Mouse (Mus musculus) myocyte (in vitro differentiated cells): ENCODE measurements around the gene Foxn1. TPM values are rescaled to one million over a fixed set of nuclear protein-coding genes. Genes with fewer than 3 reads are reported as not detected.

Experiments
- H3K27me3 ChIP-seq: one replicate; pipeline ENCODE4 v1.6.1; 2011; ENCODE audit not compliant: control insufficient read depth, insufficient read depth, insufficient read length
- H3K36me3 ChIP-seq: one replicate; pipeline ENCODE4 v1.6.1; 2011; ENCODE audit not compliant: control insufficient read depth, insufficient read depth
- H3K4me2 ChIP-seq: one replicate; pipeline ENCODE4 v1.6.1; 2011; ENCODE audit warnings: low read depth, control low read depth
- H3K4me3 ChIP-seq: one replicate; pipeline ENCODE4 v1.5.1; 2011; ENCODE audit warnings: mild to moderate bottlenecking, control low read depth, moderate library complexity
- H3K79me2 ChIP-seq: one replicate; pipeline ENCODE4 v1.6.1; 2011; ENCODE audit not compliant: control insufficient read depth, insufficient read depth
- H3ac ChIP-seq: one replicate; pipeline ENCODE4 v1.6.1; 2011; ENCODE audit not compliant: control insufficient read depth, insufficient read length
- CEBPB ChIP-seq: IDR thresholded peaks from 2 replicates; pipeline ENCODE4 v1.6.1; 2011; ENCODE audit warnings: mild to moderate bottlenecking, moderate library complexity; ENCODE audit not compliant: poor library complexity, insufficient read depth, severe bottlenecking
- E2F4 ChIP-seq: IDR thresholded peaks from one replicate; pipeline ENCODE4 v1.6.1; 2011; ENCODE audit warnings: mild to moderate bottlenecking, control low read depth, moderate library complexity; ENCODE audit not compliant: insufficient read depth
- MAX ChIP-seq: IDR thresholded peaks from one replicate; pipeline ENCODE4 v1.6.1; 2011; ENCODE audit warnings: low read depth, mild to moderate bottlenecking, control low read depth
- MYOD1 ChIP-seq, 3 experiments: IDR thresholded peaks; one replicate each; pipeline ENCODE4 v1.6.1; 2011; ENCODE audit warnings: control low read depth in 2 of 3, low read depth in 2 of 3, mild to moderate bottlenecking in 2 of 3, moderate library complexity in 1 of 3; ENCODE audit not compliant: insufficient read length in 2 of 3, control insufficient read depth in 1 of 3
- MYOG ChIP-seq, 3 experiments: IDR thresholded peaks; one replicate each; pipeline ENCODE4 v1.6.1; 2011; ENCODE audit warnings: control low read depth in 2 of 3, low read depth in 2 of 3, mild to moderate bottlenecking in 2 of 3; ENCODE audit not compliant: insufficient read length in 2 of 3, control insufficient read depth in 1 of 3, insufficient read depth in 1 of 3
- POLR2A ChIP-seq: IDR thresholded peaks from one replicate; pipeline ENCODE4 v1.6.1; 2011; ENCODE audit warnings: low read depth, mild to moderate bottlenecking, control low read depth, moderate library complexity; ENCODE audit not compliant: insufficient read length
- POLR2AphosphoS2 ChIP-seq: IDR thresholded peaks from one replicate; pipeline ENCODE4 v1.6.1; 2011; ENCODE audit warnings: low read depth, control low read depth; ENCODE audit not compliant: insufficient read length
- REST ChIP-seq: IDR thresholded peaks from one replicate; pipeline ENCODE4 v1.6.1; 2011; ENCODE audit warnings: mild to moderate bottlenecking, control low read depth, moderate library complexity; ENCODE audit not compliant: insufficient read depth, insufficient read length
- SRF ChIP-seq: IDR thresholded peaks from one replicate; pipeline ENCODE4 v1.6.1; 2011; ENCODE audit warnings: low read depth; ENCODE audit not compliant: control insufficient read depth, insufficient read length
- TCF12 ChIP-seq: IDR thresholded peaks from one replicate; pipeline ENCODE4 v1.6.1; 2011; ENCODE audit warnings: mild to moderate bottlenecking, control low read depth; ENCODE audit not compliant: poor library complexity, insufficient read depth, severe bottlenecking
- TCF3 ChIP-seq: IDR thresholded peaks from one replicate; pipeline ENCODE4 v1.6.1; 2011; ENCODE audit warnings: low read depth, control low read depth; ENCODE audit not compliant: insufficient read length
- USF1 ChIP-seq: IDR thresholded peaks from one replicate; pipeline ENCODE4 v1.6.1; 2011; ENCODE audit warnings: low read depth, mild to moderate bottlenecking, control low read depth, moderate library complexity
- polyA plus RNA-seq: library from polyadenylated mRNA; unstranded; fragments of >200 nt; fragmentation: generic; extraction: Trizol; gene quantifications from one replicate; pipeline ENCODE4 v1.2.1, GENCODE M21; 2012; ENCODE audit warnings: missing spikeins

Foxn1 gene
- polyA plus RNA-seq, 1 experiment = 0.01 TPM

GRCm38 (mm10) chr11:78322860-78323259, 63.5 kb downstream of the Foxn1 start, which contains the start of gene Aldoc:
TSS of gene Aldoc (plus strand) at chr11:78322968.
- Histone ChIP-seq H3K27me3 (no peaks in the 10 kb centered on the region), H3K36me3 (peaks cover 22% of the 10 kb centered on the region), H3K4me2 (no peak within 1 kb of the TSS), H3K79me2 (no peaks in the 10 kb centered on the region), H3K4me3 (no peak within 1 kb of the TSS), H3ac (no peak within 1 kb of the TSS)
- TF ChIP-seq POLR2AphosphoS2 = peak; percentile 66
- no peak for TF ChIP-seq TCF12

GRCm38 (mm10) chr11:78322076-78322831, 64.1 kb downstream of the Foxn1 start:
- TF ChIP-seq MYOG (IDR thresholded peaks at IDR 0.05; ENCODE audit: control insufficient read depth in 1 of 3, insufficient read depth in 1 of 3, insufficient read length in 2 of 3, low read depth in 2 of 3) (no peak), CEBPB (no peak), TCF12 (no peak), SRF (no peak), TCF3 (no peak), POLR2AphosphoS2 (no peak), POLR2A (no peak), E2F4 (no peak), MYOD1 (IDR thresholded peaks at IDR 0.05; ENCODE audit: control insufficient read depth in 1 of 3, insufficient read length in 2 of 3, low read depth in 2 of 3) (no peak), MAX (no peak), REST (no peak), USF1 (no peak)

GRCm38 (mm10) chr11:78318411-78318810, 67.9 kb downstream of the Foxn1 start:
- Histone ChIP-seq H3K36me3 (peaks cover 53% of the 10 kb centered on the region), H3K4me2 (no peak overlapping the region), H3ac (no peak overlapping the region), H3K4me3 (no peak overlapping the region), H3K79me2 (no peaks in the 10 kb centered on the region), H3K27me3 (no peaks in the 10 kb centered on the region)
- TF ChIP-seq SRF (no peak), POLR2AphosphoS2 (no peak), REST (no peak), POLR2A (no peak)

More at GRCm38 (mm10) chr11:78322076-78322831, 64.1 kb downstream of the Foxn1 start:
- Histone ChIP-seq H3K4me2 (no peak overlapping the region), H3K36me3 (peaks cover 29% of the 10 kb centered on the region), H3K27me3 (no peaks in the 10 kb centered on the region), H3K79me2 (no peaks in the 10 kb centered on the region), H3ac (no peak overlapping the region), H3K4me3 (no peak overlapping the region)

GRCm38 (mm10) chr11:78313662-78314061, 72.7 kb downstream of the Foxn1 start:
- TF ChIP-seq TCF3 = no peak
- TF ChIP-seq USF1 = no peak
- no peak for TF ChIP-seq E2F4
- no peak for TF ChIP-seq MAX
- no peak for TF ChIP-seq MYOG (IDR thresholded peaks at IDR 0.05; ENCODE audit: control insufficient read depth in 1 of 3, insufficient read depth in 1 of 3, insufficient read length in 2 of 3, low read depth in 2 of 3)
- no peak for TF ChIP-seq REST
- TF ChIP-seq SRF = no peak
- TF ChIP-seq TCF12 = no peak
- TF ChIP-seq CEBPB = no peak
- TF ChIP-seq POLR2A = no peak
- no peak for TF ChIP-seq POLR2AphosphoS2
- no peak for TF ChIP-seq MYOD1 (IDR thresholded peaks at IDR 0.05; ENCODE audit: control insufficient read depth in 1 of 3, insufficient read length in 2 of 3, low read depth in 2 of 3)
- H3K27me3 ChIP-seq = no peaks in the 10 kb centered on the region
- H3K4me3 ChIP-seq = no peak overlapping the region
- peaks cover 59% of the 10 kb centered on the region for H3K36me3 ChIP-seq
- H3ac ChIP-seq = no peak overlapping the region
- no peak overlapping the region for H3K4me2 ChIP-seq
- H3K79me2 ChIP-seq = no peaks in the 10 kb centered on the region

- H3K4me3 ChIP-seq = no peak overlapping the region
- peaks cover 53% of the 10 kb centered on the region for H3K36me3 ChIP-seq
- H3K79me2 ChIP-seq = peaks cover 16% of the 10 kb centered on the region
- H3K4me2 ChIP-seq = no peak overlapping the region
- no peak overlapping the region for H3ac ChIP-seq
- H3K27me3 ChIP-seq = no peaks in the 10 kb centered on the region
- TF ChIP-seq TCF3 = no peak
- TF ChIP-seq POLR2AphosphoS2 = no peak
- no peak for TF ChIP-seq REST
- no peak for TF ChIP-seq MAX
- no peak for TF ChIP-seq POLR2A
- no peak for TF ChIP-seq CEBPB
These were observed 75.4 kb downstream of the Foxn1 start for GRCm38 (mm10) chr11:78310861-78311511.

Other genes starting within 250 kb of the Foxn1 start
- 206 TPM for gene Traf4, start 221.0 kb downstream of the Foxn1 start, polyA plus RNA-seq
- gene Nek8, start 209.9 kb downstream of the Foxn1 start, polyA plus RNA-seq = 9.6 TPM
- 17.4 TPM for gene Tlcd1, start 209.8 kb downstream of the Foxn1 start, polyA plus RNA-seq
- 3,571 TPM for gene Rpl23a, start 203.0 kb downstream of the Foxn1 start, polyA plus RNA-seq
- 88.8 TPM for gene Rab34, start 198.1 kb downstream of the Foxn1 start, polyA plus RNA-seq
- 0.14 TPM for gene Proca1, start 193.2 kb downstream of the Foxn1 start, polyA plus RNA-seq
- gene Sdf2, start 140.8 kb downstream of the Foxn1 start, polyA plus RNA-seq = 98.6 TPM
- gene Supt6, start 140.6 kb downstream of the Foxn1 start, polyA plus RNA-seq = 42.3 TPM
- gene 2610507B11Rik, start 124.8 kb downstream of the Foxn1 start, polyA plus RNA-seq = 65.8 TPM
- 0.20 TPM for gene BC030499, start 95.7 kb downstream of the Foxn1 start, polyA plus RNA-seq
- 19.2 TPM for gene Spag5, start 85.0 kb downstream of the Foxn1 start, polyA plus RNA-seq
- 1.7 TPM for gene Aldoc, start 63.6 kb downstream of the Foxn1 start, polyA plus RNA-seq
- gene Pigs, start 58.1 kb downstream of the Foxn1 start, polyA plus RNA-seq = 50.2 TPM
- 24.8 TPM for gene Unc119, start 43.1 kb downstream of the Foxn1 start, polyA plus RNA-seq
- 0.01 TPM for gene Slc13a2, start 35.7 kb upstream of the Foxn1 start, polyA plus RNA-seq
- 7.5 TPM for gene Slc46a1, start 79.1 kb upstream of the Foxn1 start, polyA plus RNA-seq
- 0.17 TPM for gene Sarm1, start 111.2 kb upstream of the Foxn1 start, polyA plus RNA-seq
- not detected for gene Vtn, start 112.5 kb upstream of the Foxn1 start, polyA plus RNA-seq
- not detected for gene Sebox, start 116.9 kb upstream of the Foxn1 start, polyA plus RNA-seq
- gene Tmem199, start 125.6 kb upstream of the Foxn1 start, polyA plus RNA-seq = 35.0 TPM
- 103 TPM for gene Poldip2, start 125.6 kb upstream of the Foxn1 start, polyA plus RNA-seq
- 59.3 TPM for gene Tnfaip1, start 149.8 kb upstream of the Foxn1 start, polyA plus RNA-seq
- gene Ift20, start 149.8 kb upstream of the Foxn1 start, polyA plus RNA-seq = 53.9 TPM
- gene Tmem97, start 164.2 kb upstream of the Foxn1 start, polyA plus RNA-seq = 125 TPM